Mouse (Mus musculus): ENCODE measurements around the gene Parp12.

Gene Parp12

GRCm38 (mm10) chr6:39058389-39058788, 59.8 kb downstream of the Parp12 start:
- DNase-seq (ENCODE audit: low read depth, low spot score) = no peak

- DNase-seq (ENCODE audit: low read depth, low spot score) = no peak
Observed at GRCm38 (mm10) chr6:39057161-39057560, 61.0 kb downstream of the Parp12 start.

- DNase-seq (ENCODE audit: low read depth, low spot score) = peak; percentile 72
Observed at GRCm38 (mm10) chr6:39055831-39056261, 62.3 kb downstream of the Parp12 start.

- DNase-seq (ENCODE audit: low read depth, low spot score) = no peak
Observed at GRCm38 (mm10) chr6:39054878-39055508, 63.2 kb downstream of the Parp12 start.

GRCm38 (mm10) chr6:39054206-39054864, 63.8 kb downstream of the Parp12 start:
- DNase-seq (ENCODE audit: low read depth, low spot score) = no peak

- peak; percentile 54 for DNase-seq (ENCODE audit: low read depth, low spot score)
Observed at GRCm38 (mm10) chr6:39052636-39053035, 65.5 kb downstream of the Parp12 start.

- DNase-seq (ENCODE audit: low read depth, low spot score) = no peak
Observed at GRCm38 (mm10) chr6:39051799-39052556, 66.2 kb downstream of the Parp12 start.

GRCm38 (mm10) chr6:39050836-39051235, 67.3 kb downstream of the Parp12 start:
- DNase-seq (ENCODE audit: low read depth, low spot score) = no peak

GRCm38 (mm10) chr6:39049141-39049540, 69.0 kb downstream of the Parp12 start:
- peak; percentile 28 for DNase-seq (ENCODE audit: low read depth, low spot score)

GRCm38 (mm10) chr6:39040451-39040850, 77.7 kb downstream of the Parp12 start:
- DNase-seq (ENCODE audit: low read depth, low spot score) = no peak
